Mouse (Mus musculus) gastrocnemius, postnatal 10 days (tissue): Measurements from ENCODE around the gene Snx30. TPM values are rescaled to one million over a fixed set of nuclear protein-coding genes. Genes with fewer than 3 reads are reported as not detected.

Experiments
- DNase-seq: peaks from one replicate; pipeline ENCODE4 v3.0.0; 2021; ENCODE audit warnings: mixed read lengths
- total RNA-seq, 2 experiments: library from RNA; stranded (reverse); gene quantifications; 2 replicates each; pipeline ENCODE4 v1.2.3; 2021

The Snx30 gene
- total RNA-seq, 2 experiments from 2014 or later = 5.9 to 10.8 TPM

DNA sequence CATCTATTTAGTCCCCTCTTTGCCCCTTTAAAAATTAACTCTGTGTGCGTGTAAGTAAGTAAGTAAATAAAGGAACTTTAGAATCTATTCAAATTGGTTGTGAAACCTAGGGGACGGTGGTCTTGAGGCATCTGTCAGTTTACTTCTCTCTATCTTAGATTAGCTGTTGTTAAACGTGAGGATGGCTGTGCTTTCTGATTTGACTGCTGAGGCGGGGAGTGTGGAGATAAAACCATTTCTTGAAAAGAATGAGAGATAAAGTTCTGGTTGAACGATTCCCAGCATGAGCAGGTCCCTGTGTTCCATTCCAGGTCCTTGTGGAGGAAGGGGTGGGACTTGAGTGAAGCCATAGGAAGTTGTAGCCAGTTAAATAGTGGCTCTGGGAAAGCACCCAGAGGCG is 67.6 kb downstream of the Snx30 start:
- DNase-seq = no peak

DNA sequence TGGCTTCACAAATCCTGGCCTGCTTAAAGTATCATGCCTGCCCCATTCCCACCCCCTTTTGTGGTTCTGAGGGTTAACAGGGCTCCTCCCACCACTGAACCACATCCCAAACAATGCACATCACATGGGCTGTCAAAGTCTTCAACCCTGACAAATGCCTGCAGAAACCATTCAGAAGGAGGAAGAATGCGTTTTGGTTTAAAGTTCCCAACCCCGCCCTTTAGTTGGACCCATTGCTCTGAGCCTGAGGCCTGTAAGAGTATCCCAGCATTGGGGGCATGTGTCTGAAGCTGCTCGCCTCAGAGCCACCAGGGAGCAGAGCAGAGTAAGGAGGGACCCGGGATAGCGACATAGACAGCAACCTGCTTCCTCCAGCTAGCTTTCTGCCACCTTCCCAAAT is 68.2 kb downstream of the Snx30 start:
- DNase-seq = no peak

DNA sequence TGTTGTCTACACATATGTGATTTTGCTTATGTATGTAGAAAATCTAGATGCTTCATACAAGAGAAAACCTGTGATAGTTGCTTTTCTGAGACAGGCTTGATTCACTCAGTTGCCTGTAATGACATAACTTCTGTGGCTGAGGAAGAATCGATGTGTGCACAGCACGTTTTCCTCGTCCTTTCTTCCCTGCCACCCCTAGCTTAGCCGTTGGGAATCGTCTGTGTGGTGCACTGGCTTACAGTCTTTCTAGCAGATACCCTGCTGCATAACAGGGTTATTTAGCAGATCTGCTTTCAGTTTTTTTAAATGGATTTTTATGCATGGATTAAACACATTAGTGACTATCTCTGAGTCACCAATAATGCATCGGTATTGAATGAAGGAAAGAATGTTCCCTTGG is 70.9 kb downstream of the Snx30 start:
- no peak for DNase-seq

DNA sequence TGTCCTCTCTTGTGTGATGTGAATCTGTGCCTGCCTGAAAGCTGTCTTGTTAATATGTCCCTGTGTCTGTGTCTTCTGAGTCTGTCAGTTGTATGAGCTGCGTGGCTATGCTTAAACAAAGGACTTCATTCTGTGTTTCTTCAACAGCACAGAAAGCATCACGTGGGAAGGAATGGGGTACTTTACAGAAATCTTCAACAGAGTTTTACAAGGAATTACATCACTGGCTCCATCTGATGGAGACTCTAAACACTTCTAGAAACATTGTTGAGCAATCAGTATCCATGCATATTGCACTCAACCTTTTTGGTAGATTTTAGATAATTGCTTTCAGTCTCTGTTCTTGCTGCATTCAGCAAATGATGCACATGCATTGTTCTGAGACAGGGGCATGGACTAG is 71.4 kb downstream of the Snx30 start:
- no peak for DNase-seq

DNA sequence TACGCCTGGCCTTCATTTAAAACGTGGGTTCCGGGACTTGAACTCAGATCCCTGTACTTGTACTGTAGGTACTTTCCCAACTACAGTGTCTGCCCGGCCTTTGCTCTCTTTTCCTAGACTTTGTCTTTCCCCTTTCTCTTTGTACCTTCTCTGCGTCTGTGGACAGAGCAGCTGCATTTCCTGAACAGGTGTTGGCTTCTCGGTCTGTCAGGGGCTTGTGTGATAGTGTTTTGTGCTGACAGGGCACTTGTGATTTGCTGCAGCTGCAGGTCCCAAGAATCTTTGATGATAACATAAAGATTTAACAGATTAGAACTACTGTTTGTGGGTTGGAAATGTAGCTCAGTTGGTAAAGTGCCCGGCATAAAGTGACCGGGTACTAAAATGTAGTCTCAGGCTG is 73.0 kb downstream of the Snx30 start:
- no peak for DNase-seq

DNA sequence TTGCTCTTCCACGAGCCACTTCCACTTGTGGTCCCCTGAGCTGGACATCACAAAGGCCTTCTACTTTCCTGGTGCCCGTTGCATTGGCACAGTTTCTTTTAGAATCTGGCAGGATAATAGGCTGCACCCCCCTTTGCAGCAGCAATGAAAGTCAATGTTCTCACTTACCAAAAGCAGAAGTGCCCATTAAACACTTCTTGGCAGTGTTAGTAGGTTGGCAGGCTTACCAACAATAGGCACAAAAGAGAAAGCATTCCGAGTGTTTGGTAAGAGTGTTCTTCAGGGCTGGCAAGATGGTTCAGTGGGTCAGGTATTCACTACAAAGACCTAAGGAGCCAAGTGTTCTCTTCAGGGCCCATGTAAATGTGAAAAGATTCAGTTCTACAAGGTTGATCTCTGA is 73.8 kb downstream of the Snx30 start:
- no peak for DNase-seq

DNA sequence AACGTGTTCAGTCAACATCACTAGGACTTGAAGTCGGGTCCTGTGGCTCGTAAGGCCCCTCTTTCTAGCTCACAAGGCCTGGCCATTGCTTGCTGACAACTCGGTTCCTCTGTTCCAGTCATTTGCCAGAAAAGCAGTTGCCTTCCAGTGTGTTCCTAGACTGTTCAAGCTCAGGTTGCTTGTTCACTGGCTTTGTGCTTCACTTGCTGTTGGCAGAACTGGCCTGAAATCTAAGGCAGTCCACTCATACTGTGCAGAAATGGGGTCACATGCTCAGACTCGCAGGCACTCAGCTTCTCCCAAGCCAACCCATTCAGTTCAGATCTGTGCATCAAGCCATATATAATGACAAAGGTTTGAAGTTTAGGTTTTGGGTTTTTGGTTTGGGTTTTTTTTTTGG is 75.1 kb downstream of the Snx30 start:
- no peak for DNase-seq

DNA sequence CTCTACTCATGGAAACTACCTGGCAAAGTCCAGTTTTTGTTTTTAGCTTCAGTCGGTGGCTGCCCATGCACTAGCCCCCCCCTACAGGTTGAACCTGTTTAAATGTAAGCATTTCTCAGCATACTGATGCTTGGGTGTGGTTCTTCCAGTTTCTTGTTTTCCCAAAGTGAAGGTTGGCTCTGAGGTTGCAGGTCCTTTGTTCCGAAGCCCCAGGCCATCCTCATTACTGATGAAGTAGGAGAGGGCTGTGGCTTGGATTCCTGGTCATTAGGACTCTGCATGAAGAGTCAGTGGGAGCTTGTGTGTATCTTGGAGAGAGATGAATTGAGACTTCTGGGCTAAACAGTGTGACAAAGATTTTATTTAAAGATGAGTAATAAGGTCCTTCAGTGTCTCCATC is 75.6 kb downstream of the Snx30 start:
- DNase-seq = no peak

DNA sequence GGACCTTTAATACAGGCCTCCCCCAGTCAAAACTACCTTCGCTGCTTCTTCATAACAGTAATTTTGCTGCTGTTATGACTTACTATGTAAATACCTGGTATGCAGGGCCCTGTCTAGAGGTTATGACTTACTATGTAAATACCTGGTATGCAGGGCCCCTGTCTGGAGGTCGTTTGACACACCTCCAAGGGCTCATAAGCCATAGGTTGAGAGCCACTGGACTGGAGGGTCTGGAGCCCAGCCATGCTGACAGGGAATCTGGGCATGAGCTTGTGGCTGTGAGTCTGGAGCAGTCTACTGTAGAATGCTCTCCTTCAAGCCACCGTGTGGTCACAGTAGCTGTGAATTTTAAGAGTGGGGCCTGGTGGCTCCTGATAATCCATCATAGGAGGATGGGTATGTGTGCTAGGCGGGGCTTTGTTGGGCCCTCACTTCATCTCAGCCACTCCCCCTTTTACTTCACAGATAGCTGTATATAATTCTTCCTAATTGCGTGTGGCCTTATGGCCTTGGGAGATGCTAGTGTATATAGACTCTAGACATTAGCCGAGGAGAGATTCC is 78.6 kb downstream of the Snx30 start:
- no peak for DNase-seq

DNA sequence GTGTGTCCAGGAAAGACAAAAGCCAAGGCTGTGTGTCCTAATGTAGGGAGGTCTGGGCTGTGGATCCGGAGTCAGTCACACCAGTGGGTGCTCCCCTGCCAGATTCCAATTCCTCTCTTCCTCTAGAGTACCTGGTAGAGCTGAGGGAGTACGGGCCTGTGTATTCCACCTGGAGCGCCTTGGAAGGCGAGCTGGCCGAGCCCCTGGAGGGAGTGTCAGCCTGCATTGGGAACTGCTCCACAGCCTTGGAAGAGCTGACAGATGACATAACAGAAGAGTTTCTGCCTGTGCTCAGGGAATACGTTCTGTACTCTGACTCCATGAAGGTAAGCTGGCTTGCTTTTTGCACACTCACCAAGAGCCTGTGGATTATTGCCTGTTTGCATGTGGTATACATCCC is 80.6 kb downstream of the Snx30 start:
- DNase-seq = no peak

DNA sequence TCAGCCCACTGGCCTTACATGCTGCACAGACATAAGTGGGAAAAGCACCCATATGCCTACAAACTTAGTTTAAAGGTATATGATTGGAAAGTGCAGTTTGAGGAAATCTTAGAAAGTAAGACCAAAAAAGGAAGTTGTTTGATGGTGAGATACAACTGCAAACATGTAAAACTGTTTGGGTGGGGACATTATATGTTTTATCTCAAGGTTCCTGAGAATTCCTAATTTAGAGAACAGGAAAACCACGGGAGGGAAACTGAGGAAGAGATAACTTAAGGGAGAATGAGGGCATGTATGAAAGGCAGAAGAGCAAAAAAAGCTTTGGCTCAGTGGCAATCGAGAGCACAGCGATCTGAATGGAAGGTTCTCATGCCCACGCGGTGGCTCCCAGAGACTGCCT is 81.4 kb downstream of the Snx30 start:
- no peak for DNase-seq

DNA sequence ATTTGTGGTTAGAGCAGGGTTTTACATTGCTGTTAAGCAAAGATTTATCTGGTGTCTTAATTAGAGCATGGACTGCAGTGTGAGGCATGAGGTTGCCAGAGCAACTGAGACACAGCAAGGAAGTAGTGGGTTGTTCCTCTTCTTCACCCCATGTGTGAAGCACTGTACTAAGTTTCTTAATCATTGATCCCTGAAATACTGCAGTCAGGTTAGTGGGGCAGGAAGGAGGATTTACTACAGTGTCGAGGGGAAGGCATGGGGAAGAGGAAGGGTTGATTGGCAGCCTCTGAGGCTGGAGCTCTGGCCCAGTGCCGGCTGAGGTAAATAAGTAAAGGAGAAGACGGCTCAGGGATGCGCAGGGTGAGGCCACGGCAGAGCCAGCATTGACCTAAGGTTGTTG is 82.4 kb downstream of the Snx30 start:
- DNase-seq = no peak

DNA sequence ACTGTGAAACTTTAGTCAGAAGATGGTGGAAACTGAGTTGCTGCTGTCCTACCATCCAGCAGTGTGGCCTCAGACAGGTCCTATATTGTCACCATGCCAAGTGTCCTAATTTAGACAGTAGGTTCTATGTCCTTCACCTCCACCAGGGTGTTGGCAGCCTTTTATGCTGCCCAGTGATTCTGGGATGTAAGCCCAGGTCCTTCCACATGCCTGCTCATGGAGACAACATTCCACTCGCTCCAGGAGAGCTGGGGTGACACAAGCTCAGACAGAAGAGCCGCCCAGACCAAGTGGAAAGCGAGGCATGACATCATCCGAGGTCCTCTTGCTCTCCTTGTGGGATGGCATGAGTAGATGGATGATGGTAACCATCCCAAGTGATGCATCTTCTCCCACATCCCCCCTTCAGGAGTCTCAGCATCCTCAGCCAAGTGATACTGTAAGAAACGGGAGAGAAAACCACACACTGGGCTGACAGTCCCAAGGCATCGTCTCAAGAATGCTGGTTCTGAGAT is 84.5 kb downstream of the Snx30 start:
- DNase-seq = no peak

DNA sequence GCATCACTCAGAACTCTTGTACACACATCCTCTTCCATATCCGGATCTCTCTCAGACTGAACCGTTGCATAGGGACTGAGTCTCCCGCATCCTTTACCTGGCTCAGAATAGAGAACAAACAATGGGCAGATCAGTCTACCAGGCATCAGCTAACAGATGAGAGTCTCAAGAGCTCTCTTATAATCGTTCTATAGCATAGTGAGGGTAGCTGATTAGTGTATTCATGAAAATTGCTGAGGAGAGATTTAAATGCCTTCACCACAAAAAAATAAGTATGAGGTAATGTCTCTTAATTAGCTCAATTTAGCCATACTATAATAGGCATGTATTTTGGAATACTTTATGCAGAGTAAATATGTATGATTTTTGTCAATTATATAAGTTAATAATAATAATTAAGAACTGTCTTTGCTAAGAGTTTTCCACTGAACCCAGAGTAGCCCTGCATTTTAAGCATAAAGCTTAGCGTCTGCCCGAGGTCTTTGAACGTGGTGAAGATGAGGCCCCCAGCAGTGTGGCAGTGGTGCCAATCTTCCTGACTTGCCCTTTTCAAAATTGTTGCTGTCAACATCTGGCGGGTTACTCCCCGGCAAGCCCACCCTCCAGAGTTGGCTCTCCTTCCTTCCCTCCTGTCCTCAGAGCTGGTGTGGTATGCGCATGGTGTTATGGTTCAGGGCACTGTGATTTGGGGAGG is 86.2 kb downstream of the Snx30 start:
- no peak for DNase-seq

DNA sequence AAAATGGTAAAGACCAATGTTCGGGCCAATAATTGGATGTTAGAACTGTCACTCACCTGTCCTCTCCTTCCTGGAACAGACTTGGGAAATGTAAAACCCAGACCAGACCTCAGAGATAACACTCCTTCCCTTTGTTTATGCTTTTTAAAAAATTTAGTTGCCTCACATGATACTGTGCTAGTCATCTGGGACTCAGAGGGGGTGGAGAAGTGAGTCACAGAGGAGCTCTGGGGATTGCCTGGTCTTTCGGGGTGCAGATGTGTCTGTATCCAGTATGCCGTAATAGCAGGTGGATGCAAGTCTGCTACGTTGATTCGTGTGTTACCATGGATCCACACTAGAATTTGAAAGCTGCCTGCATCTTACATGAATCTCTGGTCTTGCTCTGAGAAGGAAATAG is 87.1 kb downstream of the Snx30 start:
- DNase-seq = no peak

DNA sequence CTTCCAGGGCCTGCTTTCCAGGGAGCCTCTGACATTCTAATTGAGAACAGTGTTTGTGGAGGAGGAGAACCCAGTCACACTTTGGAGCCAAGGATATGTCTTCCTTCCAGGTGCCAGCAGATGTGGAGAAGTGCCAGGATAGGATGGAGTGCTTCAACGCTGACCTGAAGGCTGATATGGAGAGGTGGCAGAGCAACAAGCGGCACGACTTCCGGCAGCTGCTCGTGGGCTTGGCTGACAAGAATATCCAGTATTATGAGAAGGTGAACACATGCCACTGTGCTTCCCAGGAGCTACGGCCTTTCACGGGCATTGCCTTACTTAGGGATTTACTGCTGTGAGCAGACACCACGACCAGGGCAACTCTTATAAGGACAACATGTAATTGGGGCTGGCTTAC is 88.8 kb downstream of the Snx30 start:
- no peak for DNase-seq

DNA sequence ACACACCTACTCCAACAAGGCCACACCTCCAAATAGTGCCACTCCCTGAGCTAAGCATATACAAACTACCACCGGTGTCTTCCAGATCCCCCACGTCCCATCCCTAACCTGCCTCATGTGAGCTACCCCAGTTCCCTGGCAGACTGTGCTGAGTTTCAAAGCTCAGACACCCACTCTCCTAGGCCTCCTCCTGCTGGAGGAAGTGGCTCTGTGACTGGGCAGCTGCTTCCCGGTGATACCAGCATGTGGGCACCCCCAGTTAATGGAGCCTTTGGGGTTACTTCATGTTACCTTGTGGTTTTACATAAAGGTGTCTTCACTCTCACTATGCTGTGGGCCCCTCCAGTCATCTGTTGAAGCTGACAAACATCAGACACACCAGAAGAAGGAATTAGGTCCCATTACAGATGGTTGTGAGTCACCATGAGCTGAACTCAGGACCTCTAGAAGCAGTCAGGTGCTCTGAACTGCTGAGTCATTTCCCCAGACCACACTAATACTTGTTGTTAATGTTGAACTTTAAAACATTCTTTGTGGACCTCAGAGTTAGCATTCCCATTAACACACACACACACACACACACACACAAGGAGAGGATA is 89.4 kb downstream of the Snx30 start:
- DNase-seq = no peak

DNA sequence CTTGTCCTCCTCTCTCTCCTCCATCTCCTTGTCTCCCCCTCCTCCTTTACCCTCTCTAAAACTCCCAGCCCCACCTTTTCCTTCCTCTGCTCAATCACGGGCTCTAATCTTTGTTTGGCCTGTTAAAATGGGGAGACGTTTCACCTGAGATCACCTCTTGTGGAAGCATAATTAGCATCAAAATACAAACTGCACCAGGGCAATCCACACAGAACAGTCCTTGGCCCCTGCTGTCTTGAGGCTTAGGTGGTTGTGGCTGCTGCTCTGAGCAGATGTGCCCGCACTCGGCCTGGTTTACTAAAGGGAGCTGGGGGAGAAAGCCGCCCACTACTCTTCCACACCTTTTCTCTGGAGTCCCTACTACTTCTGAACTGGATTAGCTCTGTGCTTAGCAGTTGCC is 90.4 kb downstream of the Snx30 start:
- no peak for DNase-seq

DNA sequence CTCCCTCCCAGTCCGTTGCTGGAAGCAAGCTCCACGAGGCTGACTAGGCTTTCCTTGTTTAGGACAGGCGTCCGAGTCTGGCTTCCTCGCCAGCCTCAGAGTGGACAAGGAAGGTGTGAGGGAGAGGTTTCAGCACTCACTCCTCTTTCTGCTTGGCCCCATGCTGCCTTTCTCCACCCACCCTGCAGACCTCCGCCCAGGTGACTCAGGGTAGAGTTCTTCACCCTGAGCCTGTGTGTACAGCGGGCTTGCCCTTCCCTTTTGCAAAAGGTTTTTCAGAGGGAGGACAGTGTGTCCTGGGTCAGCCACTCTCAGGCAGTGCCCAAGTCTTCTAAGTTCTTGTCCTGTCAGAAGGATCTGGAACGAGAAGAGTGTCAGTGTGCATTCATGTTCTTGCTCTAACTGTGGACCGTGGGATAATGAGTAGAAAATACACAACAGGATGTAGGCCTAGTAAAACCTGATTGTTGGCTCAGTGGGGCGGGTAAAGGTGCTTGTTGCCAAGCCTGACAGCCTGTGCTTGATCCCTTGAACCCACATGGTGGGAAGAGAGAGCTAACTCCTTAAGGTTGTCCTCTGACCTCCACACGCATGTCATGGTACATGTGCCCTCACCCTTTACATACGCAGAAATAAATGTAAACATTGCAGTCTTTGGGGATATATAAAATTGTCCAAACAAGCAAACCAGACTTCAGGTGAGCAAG is 92.3 kb downstream of the Snx30 start:
- DNase-seq = no peak

DNA sequence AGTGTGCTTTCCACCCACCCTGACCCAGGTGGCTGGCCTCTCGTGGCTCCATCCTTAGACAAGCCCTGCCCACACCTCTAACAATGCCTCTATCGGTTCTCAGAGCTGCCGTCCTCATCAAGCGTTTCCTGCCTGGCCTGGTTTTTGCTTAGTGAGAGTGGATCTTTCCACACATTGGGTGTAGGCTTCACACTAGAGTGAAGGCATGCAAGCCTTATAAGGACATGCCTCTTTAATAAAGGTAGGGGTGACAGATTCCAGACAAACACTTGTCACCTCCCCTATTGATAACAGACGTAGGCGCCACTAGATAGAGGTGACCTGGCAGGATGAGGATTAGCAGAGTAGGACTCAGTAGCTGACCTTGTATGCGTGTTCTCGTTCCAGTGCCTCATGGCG is 92.9 kb downstream of the Snx30 start:
- DNase-seq = no peak

DNA sequence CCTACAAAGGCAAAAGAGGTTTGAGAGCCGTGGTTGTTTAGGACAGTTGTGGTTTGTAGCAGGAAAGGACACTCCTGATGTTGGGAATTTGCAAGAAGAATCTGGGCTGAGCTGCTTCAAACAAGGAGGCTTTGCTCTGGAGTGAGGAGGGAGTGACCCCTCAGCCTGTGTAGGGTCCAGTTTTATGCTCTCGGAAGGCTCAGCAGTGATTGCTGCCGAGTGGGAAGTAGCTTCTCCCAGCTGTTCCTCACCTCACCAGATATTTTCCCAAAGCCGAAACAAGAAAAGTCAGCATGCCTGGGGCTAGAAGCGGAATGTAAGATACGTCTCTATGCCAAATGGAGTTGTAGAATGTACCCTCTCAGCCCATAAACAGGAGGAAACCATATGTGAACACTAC is 96.2 kb downstream of the Snx30 start:
- DNase-seq = no peak

DNA sequence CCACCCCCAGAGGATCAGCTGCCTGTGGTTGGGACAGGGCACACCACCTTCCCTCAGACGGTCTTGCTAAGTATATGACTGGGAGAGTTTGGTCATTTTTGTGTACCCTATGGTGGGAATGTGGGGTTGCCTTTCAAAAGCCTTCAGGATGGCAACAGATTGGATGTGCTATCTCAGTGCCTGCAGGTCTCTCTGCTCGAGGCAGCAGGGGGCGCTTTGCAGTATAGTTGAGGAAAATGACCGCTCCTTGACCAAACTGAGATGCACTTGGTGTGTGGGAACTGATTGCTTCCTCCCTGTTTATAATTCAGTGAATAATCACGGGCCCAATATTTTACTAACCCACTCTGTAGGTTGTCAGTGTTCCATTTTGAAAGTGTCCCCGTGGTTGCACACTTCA is 96.9 kb downstream of the Snx30 start:
- no peak for DNase-seq

DNA sequence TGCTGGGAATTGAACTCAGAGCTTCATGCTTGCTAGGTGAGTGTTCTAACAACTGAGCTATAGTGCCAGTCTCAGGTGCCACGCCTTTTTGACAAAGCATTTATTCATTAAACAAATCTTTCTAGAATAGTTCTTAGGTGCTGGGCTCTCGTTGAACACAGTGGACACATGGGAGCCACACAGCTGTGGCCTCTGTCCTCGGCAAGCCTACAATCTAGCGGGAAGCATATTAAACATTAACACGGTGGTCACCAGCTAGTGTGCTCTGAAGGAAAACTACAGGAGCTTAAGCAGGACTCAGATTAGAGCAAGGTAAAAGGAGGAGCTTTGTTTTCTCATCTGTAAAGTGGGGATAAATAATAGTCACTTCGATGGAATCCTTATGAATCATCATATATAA is 101.5 kb downstream of the Snx30 start:
- no peak for DNase-seq
